Mouse (Mus musculus) kidney, postnatal 10 days (tissue): ENCODE results near the gene Wars.

ENCODE experiments used
- DNase-seq: peaks from one replicate; pipeline ENCODE4 v3.0.0; 2021; ENCODE audit warnings: mixed read lengths

Gene Wars

DNA sequence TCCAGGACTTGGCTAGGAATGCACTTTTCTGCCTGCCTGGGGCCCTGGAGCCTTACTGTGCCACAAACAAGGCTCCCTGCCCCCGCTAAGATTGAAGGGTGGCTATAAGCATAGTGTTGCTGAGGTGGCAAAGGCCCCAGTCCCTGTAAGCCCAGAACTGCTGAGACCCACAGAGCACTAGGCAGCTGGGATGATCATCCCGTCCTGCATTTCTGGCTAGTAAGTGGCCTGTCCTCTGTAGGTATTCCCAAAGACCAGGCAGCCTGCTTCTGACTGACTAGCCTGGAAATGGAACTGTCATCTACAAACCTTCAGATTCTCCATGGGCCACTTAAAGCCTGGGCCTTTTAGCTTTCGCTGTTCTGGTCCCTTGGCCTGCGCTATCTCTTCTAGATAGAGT, 73.5 kb downstream of the Wars start:
- DNase-seq, result no peak

DNA sequence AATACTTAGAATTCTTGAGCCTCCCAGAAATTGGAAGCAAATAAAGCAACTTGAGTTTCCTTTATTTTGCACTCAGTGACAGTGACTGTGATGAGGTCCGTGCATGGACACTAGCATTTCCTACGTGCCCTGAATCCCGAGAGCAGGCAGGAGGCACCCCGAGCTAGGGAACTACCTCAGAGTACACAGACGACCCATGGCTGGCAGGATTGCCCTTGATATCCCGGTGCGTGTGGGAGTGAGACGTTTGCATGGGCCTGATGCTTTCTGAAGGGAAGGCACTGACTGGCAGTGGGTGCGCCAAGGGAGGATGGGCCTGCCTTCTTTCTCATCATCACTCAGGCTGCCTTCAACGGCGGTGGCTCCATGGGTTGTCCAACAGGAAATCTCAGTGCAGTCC, 77.4 kb downstream of the Wars start:
- DNase-seq, result no peak

DNA sequence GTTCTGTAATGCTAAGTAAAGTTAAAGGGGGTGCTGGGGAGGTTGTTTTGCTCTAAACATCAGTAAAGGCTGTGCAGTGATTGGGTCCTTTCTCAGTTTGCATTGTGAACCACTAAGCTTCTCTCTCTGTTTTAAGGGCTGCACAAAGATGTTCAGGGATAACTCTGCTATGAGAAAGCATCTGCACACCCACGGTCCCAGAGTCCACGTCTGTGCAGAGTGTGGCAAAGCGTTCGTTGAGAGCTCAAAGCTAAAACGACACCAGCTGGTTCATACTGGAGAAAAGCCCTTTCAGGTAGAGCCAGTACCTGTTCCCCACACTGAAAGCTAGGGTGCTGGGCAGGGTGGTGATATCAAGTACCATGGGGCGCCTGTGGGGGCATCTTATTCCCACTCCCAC, 79.5 kb downstream of the Wars start:
- no peak for DNase-seq

DNA sequence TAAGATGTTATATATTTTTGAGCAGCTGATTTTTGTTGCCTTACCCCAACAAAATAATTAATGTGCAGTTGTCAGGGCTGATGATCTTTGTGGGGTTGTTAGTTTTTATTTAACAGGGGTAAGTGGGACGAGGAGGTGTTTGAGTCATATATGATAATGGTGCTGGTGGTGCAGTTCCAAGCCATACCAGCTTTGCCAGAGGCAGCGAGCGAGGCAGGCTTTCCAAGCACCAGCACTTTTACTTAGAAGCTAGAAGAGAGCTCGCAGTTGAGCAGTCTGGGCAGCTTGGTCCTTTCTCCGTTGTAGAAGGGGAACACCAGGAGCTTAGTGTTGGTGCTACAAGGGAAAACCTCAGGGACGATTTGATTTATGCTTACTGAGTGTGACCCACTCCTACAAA, 81.5 kb downstream of the Wars start:
- DNase-seq, result no peak

- peak; percentile 55 for DNase-seq
Measured at GRCm38 (mm10) chr12:108811133-108811532, 82.8 kb downstream of the Wars start.

DNA sequence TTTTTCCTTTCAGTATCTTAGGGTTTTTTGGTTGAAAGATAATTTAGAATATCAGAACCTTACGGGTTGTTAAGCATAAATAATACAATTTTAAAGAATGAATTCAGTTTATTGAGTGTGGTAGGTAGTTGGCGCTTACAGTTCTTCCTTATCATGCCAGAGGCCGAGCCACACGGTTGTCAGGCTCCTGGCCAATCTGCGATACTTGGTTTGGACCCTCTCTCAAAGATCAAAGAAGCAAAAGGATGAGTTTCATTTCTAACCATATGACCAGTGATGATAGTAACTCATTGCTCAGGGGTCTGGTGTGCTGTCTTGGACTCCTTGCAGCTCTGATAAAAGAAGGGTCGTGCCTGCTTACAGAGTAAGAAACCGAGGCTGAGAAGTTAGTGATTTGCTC, 83.7 kb downstream of the Wars start:
- DNase-seq, result no peak
